Mouse (Mus musculus) telencephalon, adult 2 months (tissue): Measurements from ENCODE around the gene Dagla.

Experiments used
- DNase-seq: peaks from one replicate; pipeline ENCODE4 v3.0.0-alpha.2; 2011; ENCODE audit warnings: low read depth, low spot score

The Dagla gene

DNA sequence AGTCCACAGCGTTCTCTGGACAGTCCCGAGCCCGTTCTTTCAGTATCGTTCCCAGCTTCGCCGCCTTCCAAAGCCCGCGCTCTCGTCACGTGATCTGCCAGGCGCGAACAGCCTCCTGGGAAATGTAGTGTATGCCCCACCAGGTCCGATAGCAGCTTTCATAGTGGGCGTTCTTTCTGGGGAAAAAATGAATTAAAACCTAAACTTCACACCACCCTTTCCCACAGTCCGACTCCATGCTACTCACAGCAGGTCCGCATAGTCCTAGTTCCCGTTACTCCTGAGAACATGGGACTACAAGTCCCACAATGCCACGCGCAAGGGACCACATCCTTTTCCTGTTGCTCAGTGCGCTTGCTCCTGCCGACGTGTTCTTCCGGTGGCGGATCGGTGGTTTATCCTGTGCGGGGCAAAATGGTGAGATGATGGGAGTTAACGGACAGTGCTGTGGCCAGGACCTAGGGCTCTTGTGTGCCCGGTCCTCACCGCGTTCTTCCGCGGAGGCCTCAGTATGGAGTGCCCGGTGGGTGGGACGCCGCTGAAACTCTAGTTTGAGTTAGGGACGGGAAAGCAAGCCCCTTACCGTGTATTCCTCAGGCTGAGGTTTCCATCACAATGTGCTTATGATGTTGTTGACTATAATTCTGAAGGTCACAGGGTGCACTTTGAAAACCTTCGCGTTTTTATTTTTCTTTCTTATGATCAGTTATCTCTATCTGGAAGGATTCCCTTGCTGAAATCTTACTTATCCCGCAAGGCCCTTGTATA is 100.6 kb downstream of the Dagla start, which contains the start of the genes Tmem258 and Fen1:
Tmem258 (plus strand) TSS at position 167 of the 768 bp plus-strand sequence.
Fen1 (minus strand) TSS at position 322 of the 768 bp plus-strand sequence.
- DNase-seq: peak; percentile 79

GRCm38 (mm10) chr19:10203146-10203847 is 101.4 kb downstream of the Dagla start:
- DNase-seq: no peak

DNA sequence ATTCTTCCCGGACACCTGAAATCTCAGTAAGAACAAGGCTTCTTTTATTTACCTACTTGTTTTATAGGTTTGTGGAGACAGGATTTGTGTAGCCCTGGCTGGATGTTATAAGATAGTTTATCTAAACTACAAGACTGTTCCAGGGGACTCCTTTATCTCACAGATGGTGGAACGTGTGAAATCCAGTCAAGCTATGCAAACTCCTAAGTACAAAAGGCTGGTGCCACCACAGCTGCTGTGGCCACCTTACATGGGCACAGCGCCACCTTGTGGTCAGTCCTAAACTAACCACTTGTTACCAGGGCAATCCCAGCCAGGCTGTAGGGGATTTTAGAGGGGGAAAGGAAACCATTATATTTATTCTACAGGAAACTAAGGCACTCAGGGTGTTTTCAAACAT is 106.0 kb downstream of the Dagla start:
- DNase-seq: peak; percentile 60

DNA sequence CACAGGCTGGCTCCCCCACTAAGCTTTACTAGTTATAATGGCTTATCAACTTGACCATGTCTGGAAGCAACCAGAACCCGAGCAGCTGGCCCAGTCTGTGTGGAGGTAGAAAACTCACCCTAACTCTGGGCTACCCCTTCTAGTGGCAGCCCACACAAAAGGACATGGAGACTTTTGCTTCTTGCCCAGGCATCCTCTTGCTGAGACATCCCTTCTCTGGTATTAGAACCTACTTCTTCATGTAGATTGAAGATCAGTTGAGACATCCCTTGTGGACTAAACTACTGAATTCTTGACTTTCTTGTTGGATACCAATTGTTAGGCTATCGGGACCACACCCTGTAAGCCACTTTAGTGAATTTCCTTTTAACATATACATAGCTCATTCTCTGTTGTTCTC is 106.4 kb downstream of the Dagla start:
- DNase-seq: no peak

DNA sequence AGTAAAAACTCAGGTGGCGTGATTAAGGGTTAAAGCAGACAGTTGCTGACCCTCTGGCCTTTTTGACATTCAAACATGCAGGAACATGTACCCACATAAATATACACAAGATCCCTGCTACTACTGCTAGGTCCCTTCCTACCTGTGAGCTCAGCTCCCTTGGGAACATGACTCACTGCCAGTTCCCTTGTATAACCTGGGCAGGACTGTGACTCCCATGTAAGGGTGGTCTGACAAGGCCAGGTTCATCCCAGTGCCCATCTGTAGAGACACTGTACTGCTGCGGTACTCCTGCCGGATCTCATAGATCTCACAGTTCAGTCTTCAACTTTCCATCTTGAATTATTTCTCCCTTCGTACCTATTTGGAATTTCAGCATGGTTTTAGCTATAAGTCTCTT is 107.5 kb downstream of the Dagla start:
- no peak for DNase-seq
